Mouse (Mus musculus) lung, postnatal 0 days (tissue): Measurements from ENCODE around the gene Rerg.

Experiments
- CTCF ChIP-seq: IDR thresholded peaks from 2 replicates; pipeline ENCODE4 v1.5.1; 2016; ENCODE audit warnings: antibody characterized with exemption, mild to moderate bottlenecking
- EP300 ChIP-seq: IDR thresholded peaks from 2 replicates; pipeline ENCODE4 v1.6.1; 2016; ENCODE audit warnings: antibody characterized with exemption, mild to moderate bottlenecking, control low read depth

GRCm38 (mm10) chr6:137014346-137014745 is 156.0 kb downstream of the Rerg start:
- no peak for TF ChIP-seq CTCF
- TF ChIP-seq EP300: no peak
